Mouse (Mus musculus): ENCODE data around the gene Phlda1. TPM values are rescaled to one million over a fixed set of nuclear protein-coding genes. Genes with fewer than 3 reads are reported as not detected.
"Not testable (repeated sequence)": the region's sequence is repeated elsewhere in the genome, so short reads cannot be mapped to it uniquely, and the experiment has no call there.

Gene Phlda1
- polyA plus RNA-seq, 1 experiment from 2014 or later: 6.5 TPM

DNA sequence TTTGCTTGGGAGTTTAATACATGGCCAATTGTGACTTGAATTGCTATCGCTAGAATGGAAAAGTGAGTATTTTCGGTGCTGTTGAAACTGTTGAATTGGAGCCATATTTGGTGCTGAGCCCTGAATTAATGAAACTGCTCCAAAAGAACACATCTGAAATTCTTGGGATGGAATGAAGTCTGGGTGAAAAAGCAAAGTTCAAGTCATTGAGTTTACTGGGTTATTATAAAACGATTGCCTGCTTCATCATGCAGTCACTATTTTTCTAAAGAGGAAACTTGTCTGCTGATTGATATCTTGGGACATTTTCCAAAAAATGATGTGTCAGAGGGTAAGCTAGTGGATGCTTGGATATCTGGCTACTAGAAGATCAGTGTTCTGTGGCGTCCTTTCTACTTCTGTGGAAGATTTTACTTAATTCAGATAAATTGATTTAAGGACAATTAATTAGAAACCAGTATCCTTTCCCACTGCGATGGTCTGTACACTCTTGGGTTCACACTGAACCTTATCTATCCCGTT is 29.0 kb upstream of the Phlda1 start:
- Histone ChIP-seq H3K27ac (no peak overlapping the region; the same call in 1 of the 2 replicates), H3K9ac (no peak overlapping the region), H3K9me3 (replicated peaks) (no peaks in the 10 kb centered on the region), H3K36me3 (peaks cover 55% of the 10 kb centered on the region), H3K4me1 (peaks cover 79% of the 10 kb centered on the region), H3K4me3 (0 out of 2 replicates have a peak overlapping the region, but pooled peaks have one; percentile 6), H3K4me2 (peak overlapping the region; percentile 90), H3K27me3 (replicated peaks) (no peaks in the 10 kb centered on the region)
- ATAC-seq: no peak
- WGBS (ENCODE audit: insufficient replicate concordance): 55% methylated on average over 6 of the region's 6 CpGs

DNA sequence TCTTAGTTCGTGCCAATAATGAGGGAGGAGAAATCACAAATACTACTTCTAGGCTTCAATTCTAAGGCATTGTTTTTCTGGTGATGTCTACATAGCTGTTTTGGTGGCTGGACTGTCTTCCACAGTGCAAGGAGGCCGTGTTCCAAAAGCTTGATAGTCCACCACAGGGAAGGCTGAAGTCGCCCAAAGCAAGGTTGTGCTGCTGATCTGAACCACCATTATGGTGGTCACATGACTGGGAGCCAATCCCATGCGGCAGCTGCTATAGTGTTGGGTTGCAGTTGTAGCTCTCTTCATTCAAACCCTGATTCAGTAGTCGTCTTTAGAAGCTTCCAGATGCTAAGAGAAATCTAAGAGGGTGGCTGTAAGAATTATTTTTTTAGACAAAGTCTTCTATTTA is 26.5 kb upstream of the Phlda1 start:
- Histone ChIP-seq H3K4me1 (peaks cover 88% of the 10 kb centered on the region), H3K36me3 (peaks cover 80% of the 10 kb centered on the region), H3K4me2 (no peak overlapping the region), H3K4me3 (no peak overlapping the region), H3K27ac (no peak overlapping the region), H3K27me3 (replicated peaks) (no peaks in the 10 kb centered on the region), H3K9ac (no peak overlapping the region), H3K9me3 (replicated peaks) (no peaks in the 10 kb centered on the region)
- WGBS (ENCODE audit: insufficient replicate concordance): 71% methylated on average over 5 of the region's 5 CpGs
- ATAC-seq: no peak

- Histone ChIP-seq H3K4me2 (no peak overlapping the region), H3K9me3 (replicated peaks) (no peaks in the 10 kb centered on the region), H3K36me3 (peaks cover 91% of the 10 kb centered on the region), H3K9ac (no peak overlapping the region), H3K4me3 (no peak overlapping the region), H3K4me1 (peaks cover 65% of the 10 kb centered on the region), H3K27me3 (replicated peaks) (no peaks in the 10 kb centered on the region), H3K27ac (no peak overlapping the region)
- ATAC-seq: no peak
- WGBS (ENCODE audit: insufficient replicate concordance): 70% methylated on average over 2 of the region's 2 CpGs
Observed at GRCm38 (mm10) chr10:111482654-111483053, 23.4 kb upstream of the Phlda1 start.

GRCm38 (mm10) chr10:111484079-111484478 is 22.0 kb upstream of the Phlda1 start:
- Histone ChIP-seq H3K9ac (no peak overlapping the region), H3K36me3 (peaks cover 92% of the 10 kb centered on the region), H3K27ac (no peak overlapping the region), H3K4me2 (no peak overlapping the region), H3K4me1 (peaks cover 55% of the 10 kb centered on the region), H3K27me3 (replicated peaks) (no peaks in the 10 kb centered on the region), H3K4me3 (no peak overlapping the region), H3K9me3 (replicated peaks) (no peaks in the 10 kb centered on the region)
- WGBS (ENCODE audit: insufficient replicate concordance): 70% methylated on average over 5 of the region's 5 CpGs
- ATAC-seq: no peak

DNA sequence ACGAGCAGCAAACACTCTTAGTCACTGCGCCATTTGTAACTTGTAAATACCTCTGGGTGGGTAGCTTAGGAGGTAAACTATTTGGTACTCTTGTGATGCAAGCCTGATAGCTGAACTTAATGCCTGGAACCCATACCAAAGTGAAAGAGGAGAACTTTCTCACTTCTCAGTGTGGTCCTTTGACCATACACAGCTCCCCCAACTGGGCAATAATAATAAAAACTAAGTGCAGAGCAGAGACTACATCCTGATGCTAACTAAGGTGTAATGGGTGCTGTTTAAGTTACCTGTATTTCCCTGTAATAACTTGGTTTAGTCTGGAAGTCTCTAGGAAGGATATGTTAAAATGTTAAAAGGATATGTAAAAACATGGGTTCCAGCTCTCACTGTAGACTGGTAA is 17.3 kb upstream of the Phlda1 start:
- H3K27me3 ChIP-seq (replicated peaks): no peaks in the 10 kb centered on the region
- no peak overlapping the region for H3K9ac ChIP-seq
- no peak overlapping the region for H3K27ac ChIP-seq
- no peak overlapping the region for H3K4me2 ChIP-seq
- peaks cover 94% of the 10 kb centered on the region for H3K36me3 ChIP-seq
- peak; percentile 40; the same call in 1 of the 2 replicates for ATAC-seq
- no peak overlapping the region for H3K4me3 ChIP-seq
- H3K9me3 ChIP-seq (replicated peaks): no peaks in the 10 kb centered on the region
- WGBS (ENCODE audit: insufficient replicate concordance): 66% methylated on average over 2 of the region's 2 CpGs
- H3K4me1 ChIP-seq: peaks cover 18% of the 10 kb centered on the region; the same call in 1 of the 2 replicates

DNA sequence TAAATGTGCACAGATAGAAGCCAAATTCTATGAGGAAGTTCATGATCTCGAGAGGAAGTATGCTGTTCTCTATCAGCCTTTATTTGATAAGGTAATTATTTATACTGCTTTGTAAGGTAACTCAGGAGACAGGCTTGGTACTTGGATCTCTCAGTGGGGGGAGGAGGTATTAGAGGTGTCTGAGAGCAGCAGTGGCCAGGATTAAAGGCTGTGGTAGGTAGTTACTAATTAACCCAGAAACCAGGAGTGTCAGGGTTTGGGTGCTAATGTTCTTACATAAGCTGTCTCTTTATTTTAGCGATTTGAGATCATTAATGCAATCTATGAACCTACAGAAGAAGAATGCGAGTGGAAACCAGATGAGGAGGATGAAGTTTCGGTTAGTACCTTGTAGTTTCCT is 16.0 kb upstream of the Phlda1 start:
- not testable (repeated sequence) for H3K27me3 ChIP-seq (replicated peaks); H3K9ac ChIP-seq; H3K27ac ChIP-seq; H3K4me2 ChIP-seq; H3K4me1 ChIP-seq; ATAC-seq; H3K9me3 ChIP-seq (replicated peaks); H3K4me3 ChIP-seq
- 69% methylated on average over 4 of the region's 4 CpGs for WGBS (ENCODE audit: insufficient replicate concordance)
- H3K36me3 ChIP-seq: peaks cover 92% of the 10 kb centered on the region

GRCm38 (mm10) chr10:111495888-111496287 is 10.2 kb upstream of the Phlda1 start:
- H3K27ac ChIP-seq: no peak overlapping the region
- no peak overlapping the region for H3K4me2 ChIP-seq
- H3K9me3 ChIP-seq (replicated peaks): no peaks in the 10 kb centered on the region
- no peak overlapping the region for H3K4me3 ChIP-seq
- peaks cover 71% of the 10 kb centered on the region for H3K36me3 ChIP-seq
- no peak overlapping the region for H3K9ac ChIP-seq
- WGBS (ENCODE audit: insufficient replicate concordance): 85% methylated on average over 7 of the region's 7 CpGs
- H3K4me1 ChIP-seq: no peaks in the 10 kb centered on the region
- no peak for ATAC-seq
- no peaks in the 10 kb centered on the region for H3K27me3 ChIP-seq (replicated peaks)

- Histone ChIP-seq H3K27ac (no peak overlapping the region), H3K9ac (no peak overlapping the region), H3K4me3 (no peak overlapping the region), H3K27me3 (replicated peaks) (no peaks in the 10 kb centered on the region), H3K36me3 (peaks cover 35% of the 10 kb centered on the region), H3K4me2 (no peak overlapping the region), H3K9me3 (replicated peaks) (no peaks in the 10 kb centered on the region), H3K4me1 (peaks cover 11% of the 10 kb centered on the region)
- WGBS (ENCODE audit: insufficient replicate concordance): 72% methylated on average over 6 of the region's 6 CpGs
- no peak for ATAC-seq
Observed at GRCm38 (mm10) chr10:111499892-111500291, 6.2 kb upstream of the Phlda1 start.

DNA sequence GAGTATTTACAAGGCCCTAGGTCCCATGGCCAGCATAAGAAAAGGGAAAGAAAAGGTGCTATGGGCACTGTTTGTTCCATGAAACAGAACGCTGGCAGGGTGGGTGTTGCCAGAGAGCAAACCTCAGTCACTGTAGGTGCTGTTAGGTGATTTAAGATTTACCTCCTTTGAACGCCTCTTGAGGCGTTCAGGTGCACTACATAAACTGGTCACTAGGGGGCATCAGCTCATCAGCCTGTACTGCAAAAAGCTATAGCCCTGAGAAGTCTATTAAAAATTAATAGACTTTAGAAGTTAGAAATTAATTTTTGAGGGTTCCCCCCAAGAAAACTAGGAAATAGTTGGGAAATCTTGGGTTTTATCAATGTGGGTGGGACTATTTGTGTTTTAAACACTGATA is 3.0 kb upstream of the Phlda1 start:
- Histone ChIP-seq H3K4me3 (no peak overlapping the region), H3K36me3 (peaks cover 7% of the 10 kb centered on the region), H3K27ac (no peak overlapping the region), H3K9me3 (replicated peaks) (no peaks in the 10 kb centered on the region), H3K4me1 (peaks cover 41% of the 10 kb centered on the region), H3K27me3 (replicated peaks) (peaks cover 17% of the 10 kb centered on the region), H3K4me2 (no peak overlapping the region), H3K9ac (no peak overlapping the region)
- ATAC-seq: no peak
- WGBS (ENCODE audit: insufficient replicate concordance): 3% methylated on average over 3 of the region's 3 CpGs

DNA sequence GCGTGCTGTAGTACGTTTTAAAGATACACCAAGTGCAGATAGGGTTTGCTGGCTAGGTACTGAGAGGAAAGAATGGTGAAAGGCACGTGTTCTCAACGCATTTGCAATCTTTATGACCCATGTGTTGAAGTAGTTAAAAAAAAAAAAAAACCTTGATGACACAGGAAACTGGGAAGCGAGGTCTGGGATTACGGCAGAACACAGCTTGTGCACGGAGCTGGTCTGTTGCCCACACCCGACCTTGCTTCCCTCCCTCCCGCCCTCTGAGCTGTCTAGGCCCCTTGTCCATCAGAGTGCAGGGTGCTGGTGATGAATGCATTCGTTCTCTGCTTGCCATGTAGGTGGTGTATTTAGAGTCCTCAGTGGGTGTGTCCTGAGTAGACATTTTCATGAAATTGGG is 2.4 kb upstream of the Phlda1 start:
- no peak overlapping the region for H3K4me3 ChIP-seq
- peaks cover under 1% of the 10 kb centered on the region; the same call in 1 of the 2 replicates for H3K36me3 ChIP-seq
- peaks cover 44% of the 10 kb centered on the region for H3K4me1 ChIP-seq
- no peak overlapping the region for H3K4me2 ChIP-seq
- 27% methylated on average over 10 of the region's 10 CpGs for WGBS (ENCODE audit: insufficient replicate concordance)
- no peak overlapping the region for H3K9ac ChIP-seq
- no peak overlapping the region for H3K27ac ChIP-seq
- H3K9me3 ChIP-seq (replicated peaks): no peaks in the 10 kb centered on the region
- peaks cover 20% of the 10 kb centered on the region for H3K27me3 ChIP-seq (replicated peaks)
- no peak for ATAC-seq

DNA sequence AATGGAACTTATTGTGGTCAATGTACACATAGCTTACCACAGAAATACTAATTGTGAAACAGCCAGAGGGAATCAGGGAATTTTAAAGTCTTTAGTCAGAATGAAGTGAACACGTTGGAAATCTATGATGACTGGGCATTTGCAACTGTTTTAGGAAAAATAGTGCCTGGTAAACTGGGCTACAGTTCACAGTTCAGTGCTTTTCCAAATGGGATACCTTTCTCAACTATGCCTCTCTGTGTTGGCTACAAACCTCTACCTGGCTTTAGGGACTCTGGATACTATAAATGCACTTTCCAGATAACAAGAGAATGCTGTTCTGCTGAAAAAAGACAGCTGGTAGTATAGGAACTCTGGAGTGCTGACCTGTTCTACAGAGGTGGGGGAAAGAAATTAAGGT is 1.5 kb upstream of the Phlda1 start:
- Histone ChIP-seq H3K4me2 (no peak overlapping the region), H3K4me1 (peaks cover 51% of the 10 kb centered on the region), H3K9ac (no peak overlapping the region), H3K9me3 (replicated peaks) (no peaks in the 10 kb centered on the region), H3K4me3 (no peak overlapping the region), H3K27ac (no peak overlapping the region), H3K36me3 (no peaks in the 10 kb centered on the region), H3K27me3 (replicated peaks) (peaks cover 28% of the 10 kb centered on the region)
- 55% methylated on average over 1 of the region's 1 CpGs for WGBS (ENCODE audit: insufficient replicate concordance)
- no peak for ATAC-seq

- WGBS (ENCODE audit: insufficient replicate concordance): 54% methylated on average over 7 of the region's 7 CpGs
- Histone ChIP-seq H3K4me3 (peak overlapping the region; percentile 72), H3K27me3 (replicated peaks) (peaks cover 34% of the 10 kb centered on the region), H3K4me1 (peaks cover 52% of the 10 kb centered on the region), H3K27ac (no peak overlapping the region), H3K9me3 (replicated peaks) (no peaks in the 10 kb centered on the region), H3K36me3 (no peaks in the 10 kb centered on the region), H3K4me2 (peak overlapping the region; percentile 99), H3K9ac (peak overlapping the region; percentile 82)
- no peak for ATAC-seq
Observed at GRCm38 (mm10) chr10:111505406-111505805, 680 bp upstream of the Phlda1 start.

DNA sequence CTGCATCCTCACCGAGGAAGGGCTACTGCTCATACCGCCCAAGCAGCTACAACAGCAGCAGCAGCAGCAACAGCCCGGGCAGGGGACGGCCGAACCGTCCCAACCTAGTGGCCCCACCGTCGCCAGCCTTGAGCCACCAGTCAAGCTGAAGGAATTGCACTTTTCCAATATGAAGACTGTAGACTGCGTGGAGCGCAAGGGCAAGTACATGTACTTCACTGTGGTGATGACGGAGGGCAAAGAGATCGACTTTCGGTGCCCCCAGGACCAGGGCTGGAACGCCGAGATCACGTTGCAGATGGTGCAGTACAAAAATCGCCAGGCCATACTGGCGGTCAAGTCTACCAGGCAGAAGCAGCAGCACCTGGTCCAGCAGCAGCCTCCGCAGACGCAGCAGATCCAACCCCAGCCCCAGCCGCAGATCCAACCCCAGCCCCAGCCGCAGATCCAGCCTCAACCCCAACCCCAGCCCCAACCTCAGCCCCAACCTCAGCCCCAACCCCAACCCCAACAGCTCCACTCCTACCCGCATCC is 907 bp downstream of the Phlda1 start:
- Histone ChIP-seq H3K27me3 (replicated peaks) (peaks cover 34% of the 10 kb centered on the region), H3K9ac (peak overlapping the region; percentile 82), H3K36me3 (no peaks in the 10 kb centered on the region), H3K9me3 (replicated peaks) (no peaks in the 10 kb centered on the region), H3K27ac (peak overlapping the region; percentile 74), H3K4me2 (peak overlapping the region; percentile 99), H3K4me3 (peak overlapping the region; percentile 72), H3K4me1 (peaks cover 52% of the 10 kb centered on the region)
- under 1% methylated on average over 23 of the region's 23 CpGs for WGBS (ENCODE audit: insufficient replicate concordance)
- ATAC-seq: peak; percentile 8; the same call in 1 of the 2 replicates
